Mouse (Mus musculus): ENCODE data around the gene Zfp68. TPM values are rescaled to one million over a fixed set of nuclear protein-coding genes. Genes with fewer than 3 reads are reported as not detected.
A peak's percentile ranks its signal among the peaks of the same experiment; 100 is the strongest.

Zfp68 gene
- total and polyA plus RNA-seq, 2 experiments from 2014 or later: 42.5 to 45.8 TPM

DNA sequence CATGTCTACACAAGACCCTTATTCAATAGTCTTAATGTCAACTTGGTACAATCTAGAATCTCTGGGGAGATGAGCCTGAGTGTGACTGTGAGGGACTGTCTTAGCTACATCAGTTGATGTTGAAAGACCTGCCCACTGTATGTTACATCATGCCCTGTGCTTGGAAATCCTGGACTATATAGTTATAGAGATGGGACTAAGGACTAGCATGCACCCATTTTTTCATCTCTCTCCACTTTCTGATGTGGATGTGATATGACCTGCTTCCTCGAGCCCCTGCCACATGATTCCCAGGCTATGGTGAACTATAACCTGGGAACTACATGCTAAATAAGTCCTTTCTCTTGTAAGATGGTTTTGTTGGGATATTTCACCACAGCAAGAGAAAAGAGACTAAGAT lies 33.4 kb upstream of the Zfp68 start:
- TF ChIP-seq CTCF (IDR thresholded peaks at IDR 0.05): no peak
- no peaks in the 10 kb centered on the region for H3K27me3 ChIP-seq (ENCODE audit: insufficient read depth, low read length)
- 97% methylated on average over 1 of the region's 1 CpGs for WGBS
- H3K9me3 ChIP-seq (ENCODE audit: low read length): no peaks in the 10 kb centered on the region
- no peak overlapping the region for H3K4me3 ChIP-seq (ENCODE audit: low read depth, low read length)
- H3K9ac ChIP-seq (replicated peaks; ENCODE audit: low read length, poor library complexity, severe bottlenecking): no peak overlapping the region
- no peak for DNase-seq (ENCODE audit: low spot score)
- H3K4me1 ChIP-seq (ENCODE audit: insufficient read depth, low read length): no peaks in the 10 kb centered on the region
- H3K36me3 ChIP-seq (ENCODE audit: insufficient read depth, low read length): peaks cover 13% of the 10 kb centered on the region
- no peak for ATAC-seq (ENCODE audit: low FRiP score)
- no peak overlapping the region for H3K27ac ChIP-seq (ENCODE audit: low read depth, low read length)
- no peak overlapping the region for H3K4me2 ChIP-seq (ENCODE audit: low read depth, low read length, poor library complexity, severe bottlenecking)

GRCm38 (mm10) chr5:138641761-138642160 lies 22.2 kb upstream of the Zfp68 start:
- no peak for TF ChIP-seq CTCF (IDR thresholded peaks at IDR 0.05)
- H3K36me3 ChIP-seq (ENCODE audit: insufficient read depth, low read length): peaks cover 32% of the 10 kb centered on the region
- H3K4me2 ChIP-seq (ENCODE audit: low read depth, low read length, poor library complexity, severe bottlenecking): no peak overlapping the region
- DNase-seq (ENCODE audit: low spot score) (no peak), ATAC-seq (ENCODE audit: low FRiP score) (no peak)
- 95% methylated on average over 3 of the region's 3 CpGs for WGBS
- H3K27me3 ChIP-seq (ENCODE audit: insufficient read depth, low read length): no peaks in the 10 kb centered on the region
- no peaks in the 10 kb centered on the region for H3K9me3 ChIP-seq (ENCODE audit: low read length)
- no peak overlapping the region for H3K9ac ChIP-seq (replicated peaks; ENCODE audit: low read length, poor library complexity, severe bottlenecking)
- no peaks in the 10 kb centered on the region for H3K4me1 ChIP-seq (ENCODE audit: insufficient read depth, low read length)
- no peak overlapping the region for H3K4me3 ChIP-seq (ENCODE audit: low read depth, low read length)
- H3K27ac ChIP-seq (ENCODE audit: low read depth, low read length): no peak overlapping the region

GRCm38 (mm10) chr5:138641081-138641480 lies 21.5 kb upstream of the Zfp68 start:
- WGBS: 97% methylated on average over 3 of the region's 3 CpGs
- TF ChIP-seq CTCF (IDR thresholded peaks at IDR 0.05): no peak
- Histone ChIP-seq H3K4me1 (ENCODE audit: insufficient read depth, low read length) (no peaks in the 10 kb centered on the region), H3K27ac (ENCODE audit: low read depth, low read length) (no peak overlapping the region), H3K4me2 (ENCODE audit: low read depth, low read length, poor library complexity, severe bottlenecking) (no peak overlapping the region), H3K9ac (replicated peaks; ENCODE audit: low read length, poor library complexity, severe bottlenecking) (no peak overlapping the region), H3K9me3 (ENCODE audit: low read length) (no peaks in the 10 kb centered on the region), H3K4me3 (ENCODE audit: low read depth, low read length) (no peak overlapping the region), H3K27me3 (ENCODE audit: insufficient read depth, low read length) (no peaks in the 10 kb centered on the region), H3K36me3 (ENCODE audit: insufficient read depth, low read length) (peaks cover 26% of the 10 kb centered on the region)
- DNase-seq (ENCODE audit: low spot score): no peak
- ATAC-seq (ENCODE audit: low FRiP score): no peak

GRCm38 (mm10) chr5:138636486-138636885 lies 16.9 kb upstream of the Zfp68 start:
- ATAC-seq (ENCODE audit: low FRiP score) (no peak), DNase-seq (ENCODE audit: low spot score) (no peak)
- no peak for TF ChIP-seq CTCF (IDR thresholded peaks at IDR 0.05)
- 95% methylated on average over 2 of the region's 2 CpGs for whole genome bisulfite sequencing
- no peak overlapping the region for H3K27ac ChIP-seq (ENCODE audit: low read depth, low read length)
- H3K36me3 ChIP-seq (ENCODE audit: insufficient read depth, low read length): peaks cover 5% of the 10 kb centered on the region; the same call in 1 of the 2 replicates
- no peak overlapping the region for H3K9ac ChIP-seq (replicated peaks; ENCODE audit: low read length, poor library complexity, severe bottlenecking)
- H3K4me2 ChIP-seq (ENCODE audit: low read depth, low read length, poor library complexity, severe bottlenecking): no peak overlapping the region
- no peaks in the 10 kb centered on the region for H3K9me3 ChIP-seq (ENCODE audit: low read length)
- H3K4me3 ChIP-seq (ENCODE audit: low read depth, low read length): no peak overlapping the region
- no peaks in the 10 kb centered on the region for H3K4me1 ChIP-seq (ENCODE audit: insufficient read depth, low read length)
- no peaks in the 10 kb centered on the region for H3K27me3 ChIP-seq (ENCODE audit: insufficient read depth, low read length)

- TF ChIP-seq CTCF (IDR thresholded peaks at IDR 0.05): no peak
- peaks cover 9% of the 10 kb centered on the region for H3K4me1 ChIP-seq (ENCODE audit: insufficient read depth, low read length)
- 9% methylated on average over 3 of the region's 3 CpGs for WGBS
These were observed 3.9 kb upstream of the Zfp68 start for GRCm38 (mm10) chr5:138623478-138623875.

DNA sequence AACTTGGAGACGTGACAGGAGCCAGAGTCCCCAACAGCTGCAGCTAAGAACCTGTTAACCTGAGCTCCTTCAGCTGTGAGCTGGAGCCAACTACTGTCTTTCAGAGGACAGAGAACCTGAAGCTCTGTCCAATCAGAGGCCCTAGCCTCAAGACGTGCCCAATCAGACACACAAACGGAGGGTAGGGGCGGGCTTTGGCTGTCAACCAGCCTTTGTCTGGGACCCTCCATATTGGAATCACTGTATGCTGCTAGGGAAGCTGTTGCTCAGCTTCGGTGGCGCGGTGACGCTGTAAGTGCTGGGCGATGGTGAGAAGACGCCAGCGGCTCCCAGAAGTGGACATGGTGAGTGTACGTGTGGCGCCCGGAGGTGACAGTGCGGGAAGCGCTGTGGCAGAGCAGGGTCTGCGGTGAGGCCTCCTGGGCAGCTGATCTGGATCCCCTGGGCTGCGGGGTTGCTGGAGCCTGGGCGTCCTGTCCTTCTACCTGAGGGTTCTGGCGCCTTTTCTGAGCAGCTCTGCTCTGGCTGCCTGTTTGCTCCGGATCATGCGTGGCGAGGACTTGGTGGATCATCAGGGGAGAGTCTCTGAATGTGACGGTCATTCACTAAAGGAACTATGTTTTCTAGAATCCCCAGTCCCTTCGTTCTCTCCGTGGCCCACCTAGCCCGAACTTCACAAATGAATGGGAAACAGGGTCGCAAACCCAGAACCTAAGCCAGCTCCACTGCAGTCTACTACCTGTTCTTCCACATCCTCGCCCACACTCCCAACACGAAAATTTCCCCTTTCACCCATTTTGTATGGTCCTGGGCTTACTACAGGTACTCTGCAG lies 3.3 kb upstream of the Zfp68 start, which contains the start of gene A430033K04Rik:
Gene A430033K04Rik, plus strand, starts transcription at position 215 of the 833 bp plus-strand sequence.
- no peaks in the 10 kb centered on the region for H3K9me3 ChIP-seq (ENCODE audit: low read length)
- H3K9ac ChIP-seq (replicated peaks; ENCODE audit: low read length, poor library complexity, severe bottlenecking): peak within 1 kb of the TSS; percentile 98
- peak within 1 kb of the TSS; percentile 54 for H3K4me3 ChIP-seq (ENCODE audit: low read depth, low read length)
- no peak for TF ChIP-seq CTCF (IDR thresholded peaks at IDR 0.05)
- peaks cover 9% of the 10 kb centered on the region for H3K4me1 ChIP-seq (ENCODE audit: insufficient read depth, low read length)
- DNase-seq (ENCODE audit: low spot score): peak; percentile 98
- ATAC-seq (ENCODE audit: low FRiP score): peak; percentile 94
- H3K36me3 ChIP-seq (ENCODE audit: insufficient read depth, low read length): no peaks in the 10 kb centered on the region
- peak within 1 kb of the TSS; percentile 69 for H3K4me2 ChIP-seq (ENCODE audit: low read depth, low read length, poor library complexity, severe bottlenecking)
- peak within 1 kb of the TSS; percentile 96 for H3K27ac ChIP-seq (ENCODE audit: low read depth, low read length)
- no peaks in the 10 kb centered on the region for H3K27me3 ChIP-seq (ENCODE audit: insufficient read depth, low read length)
- WGBS: 2% methylated on average over 29 of the region's 30 CpGs

More at GRCm38 (mm10) chr5:138623478-138623875, 3.9 kb upstream of the Zfp68 start:
- H3K4me2 ChIP-seq (ENCODE audit: low read depth, low read length, poor library complexity, severe bottlenecking): peak overlapping the region; percentile 69
- H3K9me3 ChIP-seq (ENCODE audit: low read length): no peaks in the 10 kb centered on the region
- no peaks in the 10 kb centered on the region for H3K36me3 ChIP-seq (ENCODE audit: insufficient read depth, low read length)
- H3K27ac ChIP-seq (ENCODE audit: low read depth, low read length): peak overlapping the region; percentile 96
- ATAC-seq (ENCODE audit: low FRiP score): no peak
- DNase-seq (ENCODE audit: low spot score): peak; percentile 25
- no peaks in the 10 kb centered on the region for H3K27me3 ChIP-seq (ENCODE audit: insufficient read depth, low read length)
- H3K9ac ChIP-seq (replicated peaks; ENCODE audit: low read length, poor library complexity, severe bottlenecking): peak overlapping the region; percentile 98
- H3K4me3 ChIP-seq (ENCODE audit: low read depth, low read length): peak overlapping the region; percentile 54
